In the genomic region with DNA sequence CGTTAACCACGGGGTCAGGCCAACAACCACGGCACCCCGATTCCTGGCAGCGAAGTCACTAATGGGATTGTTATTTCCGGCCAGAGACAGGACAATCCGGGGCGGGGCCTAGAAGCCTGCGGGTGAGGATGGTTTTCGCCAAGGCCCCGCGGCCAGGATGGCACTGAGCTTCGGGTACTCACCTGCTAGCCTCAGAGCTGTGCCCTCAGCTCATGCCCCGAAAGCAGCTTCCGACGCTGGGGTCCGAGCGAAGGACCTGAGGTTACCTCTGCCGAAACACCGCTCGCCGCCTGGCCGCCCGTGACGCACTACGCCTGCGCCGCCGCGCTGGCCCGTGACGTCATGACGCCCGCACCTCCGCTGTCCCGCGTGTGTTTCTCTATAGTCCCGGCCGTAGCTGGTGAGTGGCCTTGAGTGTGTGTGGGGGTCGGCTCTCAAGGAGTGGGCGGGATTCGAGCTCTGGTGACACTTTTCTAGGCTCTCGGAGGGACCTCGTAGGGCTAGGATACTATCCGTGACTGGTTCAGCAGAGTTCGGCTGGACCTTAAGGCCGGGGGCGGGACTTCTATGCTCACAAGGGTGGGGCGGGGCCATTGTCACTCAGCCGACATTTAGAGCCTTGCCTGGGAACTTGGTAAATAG, we compare ENCODE assay signal across 8 mouse cellular contexts. TPM values are rescaled to one million over a fixed set of nuclear protein-coding genes. Genes with fewer than 3 reads are reported as not detected.
DNase-seq lines count a peak whose midpoint lies in the region; ATAC-seq and TF ChIP-seq lines count a peak whose summit lies in the region.

Gene Mrrf (plus strand): TSS at position 90 of the 642 bp plus-strand sequence.
Gene Rbm18 (minus strand): TSS at position 474 of the 642 bp plus-strand sequence.

- H3K4me1 ChIP-seq in embryonic facial prominence, embryonic 14.5 days (ENCODE audit: control insufficient read depth, insufficient read depth, low read length): peaks cover 7% of the 10 kb centered on the region; the same call in 1 of the 2 replicates
- peaks cover 13% of the 10 kb centered on the region for H3K4me1 ChIP-seq in heart, adult 2 months (ENCODE audit: control insufficient read depth, insufficient read depth, low read length)
- peaks cover 15% of the 10 kb centered on the region for H3K4me1 ChIP-seq in limb, embryonic 13.5 days
- H3K4me1 ChIP-seq in midbrain, embryonic 16.5 days (ENCODE audit: control insufficient read depth, insufficient read depth, low read length): peaks cover 16% of the 10 kb centered on the region

- intact Hi-C loops in heart, adult 2 months (cut with DNase I): loop anchor here (2.0 to 5.0 kb wide), 3 partner anchors 76 to 124 kb away; partner anchors contain the start of genes Morn5 and Ndufa8

- H3K79me2 ChIP-seq in heart, adult 2 months (replicated peaks; ENCODE audit: control insufficient read depth, insufficient read depth, low read length): peaks cover 2% of the 10 kb centered on the region

- DNase-seq in 3T3-L1 (ENCODE audit: low read depth, low spot score): peak; percentile 97
- peak; percentile 81 to 86 for DNase-seq in adrenal gland, postnatal 4 days (ENCODE audit: low spot score in 2 of 2)
- peak; percentile 95 for DNase-seq in embryonic facial prominence, embryonic 14.5 days (ENCODE audit: low spot score)
- peak; percentile 96 to 97 for DNase-seq in heart, adult 2 months
- peak; percentile 89 to 94 for DNase-seq in kidney, adult 8-10 months
- DNase-seq in spleen, postnatal 10 days (ENCODE audit: low spot score in 2 of 2): peak; percentile 93 to 97

- no peaks in the 10 kb centered on the region for H3K27me3 ChIP-seq in embryonic facial prominence, embryonic 14.5 days (replicated peaks; ENCODE audit: control insufficient read depth, insufficient read depth, low read length)
- no peaks in the 10 kb centered on the region for H3K27me3 ChIP-seq in heart, adult 2 months (ENCODE audit: control insufficient read depth, insufficient read depth, low read length)
- no peaks in the 10 kb centered on the region for H3K27me3 ChIP-seq in limb, embryonic 13.5 days
- no peaks in the 10 kb centered on the region for H3K27me3 ChIP-seq in midbrain, embryonic 16.5 days (ENCODE audit: control insufficient read depth, insufficient read depth, low read depth, low read length)

- peak; percentile 69; the same call in 1 of the 2 replicates for TF ChIP-seq POLR2A in heart, adult 2 months (IDR thresholded peaks at IDR 0.05; ENCODE audit: insufficient read depth, low read depth, low read length)

- H3K9me3 ChIP-seq in embryonic facial prominence, embryonic 14.5 days (ENCODE audit: control insufficient read depth, low read length): no peaks in the 10 kb centered on the region
- H3K9me3 ChIP-seq in limb, embryonic 13.5 days: no peaks in the 10 kb centered on the region
- no peaks in the 10 kb centered on the region for H3K9me3 ChIP-seq in midbrain, embryonic 16.5 days (replicated peaks; ENCODE audit: control insufficient read depth, low read length, poor library complexity, severe bottlenecking)

- H3K4me2 ChIP-seq in embryonic facial prominence, embryonic 14.5 days (ENCODE audit: low read depth, low read length): peak within 1 kb of the TSS; percentile 62
- H3K4me2 ChIP-seq in limb, embryonic 13.5 days (replicated peaks): peak within 1 kb of the TSS; percentile 82
- H3K4me2 ChIP-seq in midbrain, embryonic 16.5 days (ENCODE audit: low read length): peak within 1 kb of the TSS; percentile 63

- peaks cover 28% of the 10 kb centered on the region for H3K36me3 ChIP-seq in embryonic facial prominence, embryonic 14.5 days (ENCODE audit: control insufficient read depth, insufficient read depth, low read length)
- peaks cover 46% of the 10 kb centered on the region for H3K36me3 ChIP-seq in heart, adult 2 months (ENCODE audit: control insufficient read depth, insufficient read depth, low read length)
- H3K36me3 ChIP-seq in limb, embryonic 13.5 days: peaks cover 28% of the 10 kb centered on the region
- peaks cover 10% of the 10 kb centered on the region; the same call in 1 of the 2 replicates for H3K36me3 ChIP-seq in midbrain, embryonic 16.5 days (ENCODE audit: control insufficient read depth, insufficient read depth, low read length)

- peak; percentile 97 for ATAC-seq in embryonic facial prominence, embryonic 14.5 days (ENCODE audit: low read depth)
- peak; percentile 97 for ATAC-seq in limb, embryonic 13.5 days (ENCODE audit: low FRiP score, low read depth)
- ATAC-seq in midbrain, embryonic 16.5 days: peak; percentile 98

- TF ChIP-seq CTCF in heart, adult 2 months (IDR thresholded peaks at IDR 0.05): no peak

- TF ChIP-seq EP300 in heart, adult 2 months (IDR thresholded peaks at IDR 0.05; ENCODE audit: insufficient read depth, low read depth, low read length): peak; percentile 42; the same call in 1 of the 2 replicates

- peak within 1 kb of the TSS; percentile 78 for H3K9ac ChIP-seq in embryonic facial prominence, embryonic 14.5 days (ENCODE audit: low read depth, low read length)
- H3K9ac ChIP-seq in heart, adult 2 months (ENCODE audit: low read depth, low read length): peak within 1 kb of the TSS; percentile 78
- peak within 1 kb of the TSS; percentile 84 for H3K9ac ChIP-seq in limb, embryonic 13.5 days
- peak within 1 kb of the TSS; percentile 88 for H3K9ac ChIP-seq in midbrain, embryonic 16.5 days (ENCODE audit: low read depth, low read length)

- under 1% methylated on average over 27 of the region's 50 CpGs for WGBS in embryonic facial prominence, embryonic 14.5 days
- 1% methylated on average over 50 of the region's 50 CpGs for WGBS in heart, adult 2 months
- WGBS in limb, embryonic 13.5 days: under 1% methylated on average over 50 of the region's 50 CpGs
- whole genome bisulfite sequencing in midbrain, embryonic 16.5 days: under 1% methylated on average over 50 of the region's 50 CpGs

- H3K27ac ChIP-seq in embryonic facial prominence, embryonic 14.5 days (replicated peaks; ENCODE audit: low read depth, low read length): peak within 1 kb of the TSS; percentile 83
- peak within 1 kb of the TSS; percentile 100 for H3K27ac ChIP-seq in heart, adult 2 months
- H3K27ac ChIP-seq in limb, embryonic 13.5 days: peak within 1 kb of the TSS; percentile 80
- H3K27ac ChIP-seq in midbrain, embryonic 16.5 days (ENCODE audit: low read length): peak within 1 kb of the TSS; percentile 82

- peak within 1 kb of the TSS; percentile 61 for H3K4me3 ChIP-seq in embryonic facial prominence, embryonic 14.5 days (ENCODE audit: low read depth, low read length)
- H3K4me3 ChIP-seq in heart, adult 2 months: peak within 1 kb of the TSS; percentile 89
- peak within 1 kb of the TSS; percentile 72 for H3K4me3 ChIP-seq in limb, embryonic 13.5 days
- peak within 1 kb of the TSS; percentile 68 for H3K4me3 ChIP-seq in midbrain, embryonic 16.5 days (ENCODE audit: low read depth, low read length)

RNA-seq across cellular contexts. Expression of gene Mrrf, which starts in this region (rescaled TPM):
- 10 to 100 TPM; 21.1 to 25.3 TPM for total RNA-seq in adrenal gland, postnatal 4 days (2021)
- 35.1 and 38.0 TPM in 2 replicates for polyA plus RNA-seq in embryonic facial prominence, embryonic 14.5 days (2014; fragmentation: Nextera tagmentation; extraction: Ambion mirVana)
- total RNA-seq in heart, adult 2 months (2021): 10 to 100 TPM; 36.2 to 46.8 TPM
- polyA plus RNA-seq in heart, adult 2 months (2012; rRNA removed): 70.1 and 71.7 TPM in 2 replicates
- 23.8 and 31.3 TPM in 2 replicates for polyA plus RNA-seq in limb, embryonic 13.5 days (2015; fragmentation: Nextera tagmentation; extraction: Ambion mirVana)
- 24.7 and 27.3 TPM in 2 replicates for polyA plus RNA-seq in midbrain, embryonic 16.5 days (2015; fragmentation: Nextera tagmentation; extraction: Ambion mirVana)

RNA-seq across cellular contexts. Expression of gene Rbm18, which starts in this region (rescaled TPM):
- 10 to 100 TPM; 36.9 to 37.8 TPM for total RNA-seq in adrenal gland, postnatal 4 days (2021)
- 73.4 and 81.8 TPM in 2 replicates for polyA plus RNA-seq in embryonic facial prominence, embryonic 14.5 days (2014; fragmentation: Nextera tagmentation; extraction: Ambion mirVana)
- 10 to 100 TPM; 31.7 to 33.9 TPM for total RNA-seq in heart, adult 2 months (2021)
- 15.4 and 33.0 TPM in 2 replicates for polyA plus RNA-seq in heart, adult 2 months (2012; rRNA removed)
- polyA plus RNA-seq in limb, embryonic 13.5 days (2015; fragmentation: Nextera tagmentation; extraction: Ambion mirVana): 85.9 and 94.2 TPM in 2 replicates
- polyA plus RNA-seq in midbrain, embryonic 16.5 days (2015; fragmentation: Nextera tagmentation; extraction: Ambion mirVana): 131 and 142 TPM in 2 replicates

Comparison
In these comparisons a context has a peak if more than half of its experiments do, and no peak if none do; other contexts are left out.
1. Peak in every context shown above with its lines: DNase-seq, ATAC-seq, H3K4me3 ChIP-seq and H3K27ac ChIP-seq.